Mouse (Mus musculus) heart, postnatal 0 days (tissue): ENCODE results near the gene Avpi1. TPM values are rescaled to one million over a fixed set of nuclear protein-coding genes. Genes with fewer than 3 reads are reported as not detected.

ENCODE experiments used
- ATAC-seq: fragments of 200-750 bp; cut with Nextera tagmentation; 2 replicates; pipeline ENCODE4 v1.8.0; 2017; ENCODE audit warnings: low read depth, moderate number of reproducible peaks, moderate library complexity; ENCODE audit not compliant: insufficient read depth
- DNase-seq: peaks from one replicate; pipeline ENCODE4 v3.0.0-alpha.2; 2016; ENCODE audit warnings: low spot score
- H3K27ac ChIP-seq: fragments of 300-500 bp; sonication (generic); 2 replicates; pipeline ENCODE4 v1.5.1; 2014; ENCODE audit warnings: low read depth, mild to moderate bottlenecking
- H3K27me3 ChIP-seq: fragments of 300-500 bp; sonication (generic); 2 replicates; pipeline ENCODE4 v1.6.1; 2014; ENCODE audit warnings: low read length, mixed read lengths; ENCODE audit not compliant: control insufficient read depth, insufficient read depth
- H3K36me3 ChIP-seq: fragments of 300-500 bp; sonication (generic); replicated peaks from 2 replicates; pipeline ENCODE4 v1.6.1; 2014; ENCODE audit warnings: low read length, mixed read lengths; ENCODE audit not compliant: control insufficient read depth, insufficient read depth
- H3K4me1 ChIP-seq: fragments of 300-500 bp; sonication (generic); 2 replicates; pipeline ENCODE4 v1.6.1; 2014; ENCODE audit warnings: antibody characterized with exemption; ENCODE audit not compliant: control insufficient read depth, insufficient read depth
- H3K4me2 ChIP-seq: fragments of 300-500 bp; sonication (generic); 2 replicates; pipeline ENCODE4 v1.6.1; 2014; ENCODE audit warnings: low read depth, mild to moderate bottlenecking, low read length, moderate library complexity
- H3K4me3 ChIP-seq: fragments of 300-500 bp; sonication (generic); 2 replicates; pipeline ENCODE4 v1.5.1; 2014; ENCODE audit warnings: low read depth, low read length
- H3K9ac ChIP-seq: fragments of 300-500 bp; sonication (generic); replicated peaks from 2 replicates; pipeline ENCODE4 v1.6.1; 2014; ENCODE audit warnings: low read depth, low read length, mixed read lengths
- H3K9me3 ChIP-seq: fragments of 300-500 bp; sonication (generic); replicated peaks from 2 replicates; pipeline ENCODE4 v1.6.1; 2016; ENCODE audit warnings: low read length; ENCODE audit not compliant: control insufficient read depth
- CTCF ChIP-seq: IDR thresholded peaks from 2 replicates; pipeline ENCODE4 v1.5.1; 2016; ENCODE audit warnings: antibody characterized with exemption, control low read depth, low read depth
- EP300 ChIP-seq: IDR thresholded peaks from 2 replicates; pipeline ENCODE4 v1.6.1; 2016; ENCODE audit warnings: antibody characterized with exemption, low read depth
- WGBS: fragments of 180-500 bp; shearing (Covaris S2); extraction: QIAGEN DNeasy Blood & Tissue Kit; methylation state at CpG from one replicate; pipeline ENCODE4 v1.1.7; 2014; 5-methylcytosine and 5-hydroxymethylcytosine counted together
- polyA plus RNA-seq: library from polyadenylated mRNA; unstranded; fragments of >200 nt; fragmentation: Nextera tagmentation; extraction: Ambion mirVana; gene quantifications from 2 replicates; pipeline ENCODE4 v1.2.1, GENCODE M21; 2015
- total RNA-seq: library from RNA; depleted of rRNA; stranded (reverse); fragments of >200 nt; gene quantifications from 2 replicates; pipeline ENCODE4 v1.2.3, GENCODE M21; 2014; ENCODE audit warnings: low replicate concordance

Gene Avpi1
- total and polyA plus RNA-seq, 2 experiments from 2014 or later: 39.9 to 46.0 TPM

- Histone ChIP-seq H3K27ac (no peak overlapping the region), H3K9me3 (no peaks in the 10 kb centered on the region), H3K27me3 (no peaks in the 10 kb centered on the region), H3K4me2 (no peak overlapping the region), H3K9ac (no peak overlapping the region), H3K4me3 (no peak overlapping the region), H3K4me1 (no peaks in the 10 kb centered on the region), H3K36me3 (no peaks in the 10 kb centered on the region)
- no peak for ATAC-seq
- WGBS: 21% methylated on average over 13 of the region's 13 CpGs
- TF ChIP-seq EP300 (no peak), CTCF (0 out of 2 replicates have a peak, but pooled peaks have one; percentile 3)
- DNase-seq: no peak
These were observed 29.6 kb upstream of the Avpi1 start for GRCm38 (mm10) chr19:42158246-42159017.

GRCm38 (mm10) chr19:42157493-42158237 is 28.8 kb upstream of the Avpi1 start:
- Histone ChIP-seq H3K4me2 (no peak overlapping the region), H3K36me3 (no peaks in the 10 kb centered on the region), H3K4me3 (no peak overlapping the region), H3K9me3 (no peaks in the 10 kb centered on the region), H3K27ac (no peak overlapping the region), H3K4me1 (no peaks in the 10 kb centered on the region), H3K27me3 (no peaks in the 10 kb centered on the region), H3K9ac (no peak overlapping the region)
- ATAC-seq (no peak), DNase-seq (no peak)
- TF ChIP-seq CTCF (no peak), EP300 (no peak)
- WGBS: 45% methylated on average over 12 of the region's 12 CpGs

- ATAC-seq: peak; percentile 51
These were observed 23.1 kb upstream of the Avpi1 start for GRCm38 (mm10) chr19:42151990-42152389.

DNA sequence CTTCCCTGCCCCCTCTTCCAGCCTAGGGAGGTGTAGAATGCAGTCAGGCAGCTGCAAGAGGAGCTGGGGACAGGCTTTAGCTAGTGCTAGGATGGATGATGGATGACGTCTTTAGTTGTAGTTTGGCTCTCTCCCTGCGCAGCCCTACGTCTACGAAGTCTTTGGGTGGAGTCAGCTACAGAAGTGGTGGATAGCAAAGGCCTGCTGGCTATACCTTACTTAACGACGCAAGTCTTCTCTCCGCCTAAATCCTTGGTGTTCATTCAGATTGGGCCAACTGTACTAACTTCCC is 19.7 kb upstream of the Avpi1 start:
- H3K4me2 ChIP-seq: peak overlapping the region; percentile 90
- no peaks in the 10 kb centered on the region for H3K36me3 ChIP-seq
- WGBS: 11% methylated on average over 7 of the region's 7 CpGs
- ATAC-seq: no peak
- H3K9me3 ChIP-seq: no peaks in the 10 kb centered on the region
- peak overlapping the region; percentile 68 for H3K4me3 ChIP-seq
- TF ChIP-seq EP300: no peak
- H3K4me1 ChIP-seq: peaks cover 21% of the 10 kb centered on the region
- peak overlapping the region; percentile 87 for H3K27ac ChIP-seq
- peak; percentile 72 for DNase-seq
- no peaks in the 10 kb centered on the region for H3K27me3 ChIP-seq
- peak overlapping the region; percentile 73 for H3K9ac ChIP-seq

More at GRCm38 (mm10) chr19:42151990-42152389, 23.1 kb upstream of the Avpi1 start:
- no peaks in the 10 kb centered on the region for H3K36me3 ChIP-seq
- peak overlapping the region; percentile 46; the same call in 1 of the 2 replicates for H3K27ac ChIP-seq
- no peak overlapping the region for H3K9ac ChIP-seq
- no peak overlapping the region for H3K4me3 ChIP-seq
- 5% methylated on average over 6 of the region's 6 CpGs for WGBS
- DNase-seq: peak; percentile 89
- H3K4me2 ChIP-seq: no peak overlapping the region
- no peaks in the 10 kb centered on the region for H3K9me3 ChIP-seq
- peaks cover 21% of the 10 kb centered on the region for H3K4me1 ChIP-seq
- TF ChIP-seq CTCF (peak; percentile 95), EP300 (no peak)
- H3K27me3 ChIP-seq: no peaks in the 10 kb centered on the region

- Histone ChIP-seq H3K27ac (peak overlapping the region; percentile 87), H3K4me1 (peaks cover 21% of the 10 kb centered on the region), H3K4me3 (peak overlapping the region; percentile 68), H3K9me3 (no peaks in the 10 kb centered on the region), H3K9ac (peak overlapping the region; percentile 73), H3K4me2 (peak overlapping the region; percentile 90), H3K27me3 (no peaks in the 10 kb centered on the region), H3K36me3 (no peaks in the 10 kb centered on the region)
- ATAC-seq (peak; percentile 42), DNase-seq (no peak)
- TF ChIP-seq EP300 (no peak), CTCF (no peak)
- under 1% methylated on average over 62 of the region's 63 CpGs for WGBS
These were observed 19.1 kb upstream of the Avpi1 start for GRCm38 (mm10) chr19:42147769-42148568.
